Mouse (Mus musculus) spleen, postnatal 10 days (tissue): ENCODE results near the gene Ckb.
"Not testable (repeated sequence)": the region's sequence is repeated elsewhere in the genome, so short reads cannot be mapped to it uniquely, and the experiment has no call there.

Source experiments
- DNase-seq, 2 experiments: peaks; one replicate each; pipeline ENCODE4 v3.0.0; 2021 to 2022; ENCODE audit warnings: low spot score in 2 of 2

Ckb gene

DNA sequence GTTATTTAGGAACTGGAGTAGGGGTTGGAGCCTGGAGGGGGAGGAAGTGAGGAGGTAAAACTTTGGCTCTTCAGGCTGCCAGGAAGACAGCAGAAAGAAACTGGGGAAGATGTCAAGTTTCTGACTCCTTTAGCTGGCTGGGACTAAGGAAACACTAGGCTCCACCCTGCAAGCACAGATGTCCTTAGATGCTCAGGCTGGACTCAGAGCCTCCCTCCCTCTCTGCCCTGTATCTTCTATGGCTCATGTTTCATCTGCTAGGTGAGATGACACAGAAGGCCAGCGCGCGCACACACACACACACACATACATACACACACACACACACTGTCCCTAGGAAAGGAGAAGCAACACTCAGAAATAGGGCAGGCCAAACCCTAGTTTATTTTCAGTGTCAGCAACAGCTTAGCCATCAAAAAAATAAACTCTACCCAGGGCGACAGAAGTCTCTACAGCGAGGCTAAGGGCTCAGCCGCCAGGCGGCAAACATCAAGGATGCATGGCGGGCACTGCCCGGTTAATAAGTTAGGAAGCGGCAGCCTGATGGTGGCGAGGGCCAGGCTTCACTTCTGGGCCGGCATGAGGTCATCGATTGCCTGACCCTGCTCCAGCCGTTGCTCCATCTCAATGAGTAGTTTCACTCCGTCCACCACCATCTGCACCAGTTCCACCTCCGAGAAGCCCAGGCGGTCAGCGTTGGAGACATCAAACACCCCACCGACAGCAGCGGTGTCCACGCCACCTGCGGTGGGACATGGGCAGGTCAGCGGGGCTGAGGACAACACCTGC is 2.9 kb downstream of the Ckb start:
- no peak for DNase-seq

DNA sequence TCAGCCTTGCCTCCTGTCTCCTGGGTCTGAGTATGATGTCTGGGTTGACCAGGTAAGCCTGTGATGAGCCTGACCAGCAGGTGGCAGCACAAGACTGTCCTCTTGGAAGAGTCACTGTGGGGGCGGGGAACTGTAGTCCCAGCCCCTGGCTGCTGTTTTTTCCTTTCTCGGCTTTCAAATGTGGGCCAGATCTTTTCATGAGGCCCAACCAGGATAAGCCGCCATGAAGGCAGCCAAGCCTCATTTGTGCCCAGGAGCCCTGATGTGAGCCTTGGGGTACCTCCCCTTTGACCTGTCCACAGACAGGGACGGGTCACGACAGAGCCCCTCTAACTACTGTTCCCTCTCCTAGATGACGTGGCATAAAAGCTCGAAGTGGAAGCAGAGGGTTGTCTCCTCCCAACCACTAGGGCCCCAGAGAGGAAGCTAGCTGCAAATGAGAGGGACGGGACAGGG is 3.7 kb downstream of the Ckb start:
- DNase-seq: peak; percentile 84 to 95

DNA sequence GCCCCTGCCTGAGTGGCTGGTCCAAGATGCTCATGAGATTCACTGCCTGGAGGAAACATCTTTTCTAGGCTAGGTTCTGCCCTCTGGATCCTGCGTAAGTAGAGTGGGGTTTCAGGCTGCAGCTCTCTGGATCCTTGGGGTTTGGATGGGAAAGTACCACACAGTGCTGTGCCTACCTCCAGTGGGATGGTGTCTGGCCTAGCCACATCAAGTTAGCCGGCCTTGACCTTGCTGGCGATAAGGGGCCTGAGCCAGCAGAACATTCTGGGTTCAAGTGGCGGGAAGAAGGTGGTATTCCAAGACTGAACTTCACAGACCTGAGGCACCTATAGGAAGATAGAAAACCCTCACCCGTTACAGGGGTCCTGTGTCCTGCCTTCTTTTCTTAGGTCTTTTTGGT is 4.7 kb downstream of the Ckb start:
- no peak for DNase-seq

DNA sequence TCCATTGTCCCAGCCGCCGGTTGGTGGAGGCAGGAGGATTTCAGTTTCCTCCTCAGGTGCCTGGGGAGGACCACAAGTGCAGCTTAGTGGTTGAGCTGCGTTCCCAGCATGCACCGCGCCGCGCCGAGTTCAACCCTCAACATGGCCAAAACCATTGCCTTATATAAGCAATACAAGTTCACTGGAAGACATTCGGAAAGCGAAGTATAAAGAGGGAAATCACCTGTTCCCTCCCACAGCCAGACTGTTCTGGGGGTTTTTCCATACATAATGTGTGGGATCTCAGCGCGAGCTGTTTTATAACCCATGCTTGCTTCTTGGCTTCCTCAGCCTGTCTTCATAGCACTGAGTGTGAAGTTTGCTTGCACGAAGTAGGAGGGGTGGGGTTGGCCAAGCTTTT is 5.8 kb downstream of the Ckb start:
- no peak for DNase-seq

DNA sequence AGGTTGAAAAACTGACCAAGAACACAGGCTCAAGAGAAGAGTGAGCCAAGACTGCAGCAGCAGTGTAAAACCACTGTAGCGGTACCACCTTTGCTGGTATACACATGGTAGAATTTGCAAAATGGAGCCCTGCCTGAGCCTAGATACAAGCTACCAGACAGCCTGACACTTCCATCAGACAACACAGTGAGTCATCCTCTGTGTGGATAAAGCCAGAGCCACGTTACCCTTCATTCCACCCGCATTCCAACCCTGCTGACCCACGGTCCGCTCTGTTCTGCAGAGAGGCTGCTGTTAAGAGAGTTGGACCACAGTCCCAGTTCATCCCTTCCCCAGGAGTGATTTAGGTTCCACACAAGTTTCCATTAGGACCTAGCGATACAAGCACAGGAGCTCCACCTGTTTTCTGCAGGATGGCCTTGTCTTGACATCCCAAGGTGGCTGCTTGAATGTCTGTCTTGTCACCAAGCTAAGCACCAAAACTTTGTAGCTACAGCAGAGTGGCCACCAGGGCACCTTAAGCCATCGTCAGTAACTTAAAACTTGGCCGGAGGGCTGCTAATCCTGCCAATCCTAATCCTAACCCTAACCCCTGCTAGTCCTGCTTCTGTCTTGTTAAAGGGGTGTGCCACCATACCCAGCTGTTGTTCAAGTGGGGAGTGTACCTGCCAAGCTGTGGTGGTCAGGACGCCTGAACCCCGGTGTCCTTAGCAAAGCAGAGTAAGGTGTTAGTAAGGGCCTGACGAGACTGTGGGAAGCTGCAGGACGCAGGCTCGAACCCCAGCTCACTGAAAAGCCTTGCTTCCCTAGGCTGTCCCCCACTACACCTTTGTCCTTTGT is 6.9 kb downstream of the Ckb start:
- DNase-seq: no peak

DNA sequence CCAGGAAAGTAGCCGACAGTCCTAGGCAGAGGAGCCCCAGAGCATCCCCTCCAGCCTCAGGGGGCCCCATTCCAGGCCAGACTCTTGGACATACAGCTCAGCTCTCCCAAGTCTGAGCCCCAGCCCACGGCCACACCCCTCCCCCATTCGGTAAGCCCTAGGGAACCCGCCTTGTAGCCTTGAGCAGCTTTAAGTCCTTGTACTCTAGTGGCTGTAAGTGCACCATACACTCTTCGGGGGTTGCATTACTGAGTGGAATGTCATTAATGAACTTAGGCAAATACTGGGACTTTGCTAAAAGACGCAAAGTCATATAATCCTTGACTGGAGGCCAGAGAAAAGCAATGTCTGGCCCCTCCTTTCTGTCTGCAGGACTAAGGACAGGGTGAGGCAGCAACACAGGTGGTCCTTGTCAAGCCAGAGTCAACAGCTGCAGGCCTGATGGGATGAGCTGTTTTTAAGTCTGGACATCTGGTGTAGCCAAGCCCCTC is 7.9 kb downstream of the Ckb start:
- DNase-seq: no peak

DNA sequence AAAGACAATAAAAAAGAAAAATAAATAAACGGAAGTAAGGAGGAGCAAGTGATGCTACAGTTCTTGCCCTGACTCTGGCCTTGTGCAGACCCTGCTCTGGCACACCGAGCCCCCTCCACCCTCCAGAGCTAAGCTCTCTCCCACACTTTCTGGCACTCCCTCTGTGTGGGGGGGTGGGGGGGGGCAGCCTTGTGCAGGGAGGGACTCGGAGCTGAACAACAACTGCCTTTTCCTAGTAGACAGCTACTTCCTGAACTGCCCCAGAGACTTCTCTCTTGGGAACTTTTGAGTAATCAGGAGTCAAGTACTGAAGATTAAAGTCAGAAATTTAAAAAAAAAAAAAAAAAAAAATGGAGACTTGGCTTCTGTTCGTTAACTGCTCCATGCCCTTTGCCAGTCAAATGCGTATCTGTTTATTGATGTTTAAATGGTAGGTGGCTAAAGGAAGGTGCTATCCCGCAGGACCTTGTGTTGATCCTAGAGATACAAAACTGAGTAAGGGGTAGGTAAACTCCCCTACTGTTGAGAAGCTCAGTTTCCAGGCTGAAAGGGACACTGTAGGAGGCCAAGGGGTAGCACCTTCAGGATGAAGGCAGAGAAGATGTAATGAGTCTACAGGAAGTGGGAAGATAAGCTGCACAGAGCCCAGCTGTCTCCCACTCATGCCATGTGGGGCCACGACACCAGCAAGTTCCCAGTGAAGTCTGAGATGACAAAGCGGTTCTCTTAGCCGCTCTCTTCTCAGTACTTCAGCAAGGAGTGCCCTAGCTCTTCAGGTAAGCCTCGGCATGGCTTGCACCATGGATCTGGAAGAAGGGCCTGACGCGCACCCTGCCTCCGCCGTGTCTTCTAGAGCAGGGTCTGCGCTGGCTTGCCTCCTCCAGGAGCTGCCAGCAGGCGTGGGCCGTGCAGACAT is 8.7 kb downstream of the Ckb start:
- DNase-seq: no peak

DNA sequence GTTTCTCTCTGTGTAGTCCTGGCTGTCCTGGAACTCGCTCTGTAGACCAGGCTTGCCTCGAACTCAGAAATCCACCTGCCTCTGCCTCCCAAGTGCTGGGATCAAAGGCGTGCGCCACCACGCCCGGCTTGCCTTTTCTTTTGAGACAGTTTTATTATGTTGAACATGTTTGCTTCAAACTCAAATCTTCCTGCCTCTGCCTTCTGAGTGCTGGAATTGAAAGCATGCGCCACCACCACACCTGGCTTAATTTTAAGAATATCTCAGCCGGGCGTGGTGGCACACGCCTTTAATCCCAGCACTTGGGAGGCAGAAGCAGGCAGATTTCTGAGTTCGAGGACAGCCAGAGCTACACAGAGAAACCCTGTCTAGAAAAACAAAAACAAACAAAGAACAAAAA is 10.6 kb downstream of the Ckb start:
- not testable (repeated sequence) for DNase-seq

DNA sequence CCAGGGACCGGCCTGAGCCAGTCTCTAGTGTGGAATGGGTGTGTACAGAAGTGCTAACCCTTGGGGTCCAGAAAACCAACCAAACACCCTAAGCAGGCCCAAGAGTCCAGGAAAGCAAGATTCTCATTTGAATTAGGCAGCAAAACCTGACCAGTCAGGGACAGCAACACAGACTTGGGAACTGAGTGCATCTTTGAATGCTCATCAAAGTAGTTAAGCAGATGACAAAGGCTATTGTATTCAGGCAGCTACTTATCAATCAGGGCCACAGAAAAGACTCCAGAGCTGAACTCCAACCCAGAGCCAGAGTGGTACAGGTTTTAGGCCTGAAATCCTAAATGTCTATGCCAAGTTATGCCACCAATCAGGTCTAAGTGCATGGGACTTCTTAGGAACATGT is 11.5 kb downstream of the Ckb start:
- DNase-seq: no peak

DNA sequence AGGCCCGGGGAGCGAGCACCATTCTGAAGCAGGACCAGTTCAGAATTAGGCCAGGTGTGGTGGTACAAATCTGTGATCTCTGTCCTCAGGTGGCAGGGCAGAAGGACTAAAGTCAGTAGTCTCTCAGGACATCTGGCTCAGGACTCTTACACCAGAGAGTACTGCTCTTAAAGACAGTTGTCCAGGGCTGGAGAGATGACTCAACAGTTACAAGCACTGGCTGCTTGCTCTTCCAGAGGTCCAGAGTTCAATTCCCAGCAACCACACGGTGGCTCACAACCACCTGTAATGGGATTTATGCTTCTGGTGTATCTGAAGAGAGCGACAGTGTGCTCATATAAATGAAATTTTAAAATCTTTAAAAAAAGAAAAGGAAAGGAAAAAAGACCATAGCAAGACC is 12.8 kb downstream of the Ckb start:
- DNase-seq: no peak

DNA sequence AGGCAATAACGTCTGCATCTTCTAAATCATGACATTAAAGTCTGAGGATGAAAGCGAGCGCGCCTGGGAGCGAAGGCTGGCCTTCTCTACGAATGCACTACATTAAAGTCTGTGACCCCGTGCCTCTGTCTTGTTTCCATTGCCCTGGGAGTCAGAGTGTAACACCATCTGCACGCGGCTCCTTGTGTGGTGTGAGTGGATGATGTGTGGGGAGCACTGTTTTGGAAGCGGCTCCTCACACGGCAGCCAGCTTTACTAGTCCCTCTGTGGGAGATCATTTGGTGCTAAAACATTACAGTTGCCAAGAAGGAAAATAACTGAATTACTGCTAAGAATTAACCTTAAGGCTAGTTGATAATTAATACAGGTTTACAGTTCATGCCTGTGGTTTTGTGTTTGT is 16.4 kb downstream of the Ckb start:
- no peak for DNase-seq

DNA sequence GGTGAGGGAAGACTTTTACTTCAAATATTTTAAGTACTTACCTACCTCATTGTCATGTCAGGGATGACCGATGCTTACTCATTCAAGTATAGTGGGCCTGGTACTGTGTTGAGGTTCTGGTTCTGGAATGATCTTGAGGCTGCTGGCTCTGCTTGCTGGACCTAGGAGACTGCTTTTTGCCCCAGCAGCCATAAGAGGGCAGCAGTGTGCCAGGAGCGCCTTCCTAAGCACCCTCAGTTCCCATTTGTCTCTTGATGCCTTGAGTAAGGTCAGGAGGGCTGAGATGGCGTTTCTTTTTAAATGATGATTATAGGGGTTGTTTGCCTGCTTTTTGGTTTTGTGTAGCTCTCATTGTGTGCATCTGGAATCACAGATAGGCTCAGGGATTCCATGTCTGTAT is 18.7 kb downstream of the Ckb start:
- DNase-seq: peak in 1 of 2 experiments; percentile 73

DNA sequence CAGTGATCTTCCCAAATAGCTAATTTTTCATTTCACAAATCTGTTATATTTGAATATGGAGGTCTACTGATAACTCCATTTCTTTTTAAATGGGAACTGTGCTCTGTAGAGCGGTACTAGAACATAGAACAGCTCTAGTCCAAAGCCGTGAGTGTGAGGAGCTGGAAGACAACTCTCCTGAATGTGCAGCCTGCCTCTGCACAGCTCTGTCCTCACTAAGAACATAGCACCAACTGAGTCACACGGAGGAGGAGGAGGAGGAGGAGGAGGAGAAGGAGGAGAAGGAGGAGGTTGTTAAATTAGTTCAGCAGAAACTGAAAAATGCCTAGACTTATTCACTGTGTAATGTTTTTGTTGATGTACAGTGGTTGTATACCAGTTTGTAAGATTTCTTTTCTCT is 19.2 kb downstream of the Ckb start:
- no peak for DNase-seq

DNA sequence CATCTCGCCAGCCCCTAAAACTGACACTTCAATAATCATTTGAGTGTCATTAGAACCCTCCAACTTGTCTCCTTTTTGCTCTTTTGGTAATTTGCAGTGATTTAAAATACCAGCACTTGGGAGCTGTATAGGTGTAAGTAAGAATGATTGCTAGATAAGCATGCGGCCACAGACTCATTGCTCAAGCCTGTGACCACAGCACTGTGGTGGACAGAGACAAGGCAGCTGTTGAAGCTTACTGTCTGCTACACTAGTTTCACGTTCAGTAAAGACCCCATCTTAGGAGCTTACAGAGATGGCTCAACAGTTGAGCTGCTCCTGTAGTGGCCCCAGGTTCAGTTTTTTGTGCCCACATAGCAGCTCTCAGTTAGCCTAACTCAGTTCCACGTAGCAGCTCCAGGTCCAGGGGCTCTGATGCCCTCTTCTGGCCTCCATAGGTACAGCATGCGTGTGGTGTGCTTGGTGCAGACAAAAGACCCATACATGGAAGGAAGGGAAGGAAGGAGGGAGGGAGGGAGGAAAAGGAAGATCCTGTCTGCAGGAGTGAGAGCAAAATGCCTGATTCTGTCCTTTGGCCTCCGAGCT is 24.0 kb downstream of the Ckb start:
- DNase-seq: peak in 1 of 2 experiments; percentile 71
